Mouse (Mus musculus): Measurements from ENCODE around the gene Hist1h2ao. TPM values are rescaled to one million over a fixed set of nuclear protein-coding genes. Genes with fewer than 3 reads are reported as not detected.

Gene Hist1h2ao
- polyA plus RNA-seq (2012; rRNA removed), result not detected in 2 replicates

GRCm38 (mm10) chr13:21810073-21810472, at the start of gene Hist1h2ao, which contains the start of gene Hist1h2bq:
Gene Hist1h2ao (plus strand): TSS chr13:21810465.
Gene Hist1h2bq (minus strand): TSS chr13:21810197.

GRCm38 (mm10) chr13:21779767-21780731, 30.2 kb upstream of the Hist1h2ao start, which contains the start of gene Hist1h1b:
Gene Hist1h1b (minus strand): TSS chr13:21780625.

GRCm38 (mm10) chr13:21783255-21783617, 27.0 kb upstream of the Hist1h2ao start, which contains the start of gene Hist1h3i:
Gene Hist1h3i (minus strand): TSS chr13:21783370.

GRCm38 (mm10) chr13:21786899-21787629, 23.2 kb upstream of the Hist1h2ao start, which contains the start of the genes Hist1h2an and Hist1h2bp:
Gene Hist1h2an (minus strand): TSS chr13:21787218.
Gene Hist1h2bp (plus strand): TSS chr13:21787461.

GRCm38 (mm10) chr13:21811539-21811938, 1.3 kb downstream of the Hist1h2ao start, which contains the start of gene Hist1h4m:
Gene Hist1h4m (plus strand): TSS chr13:21811746.

GRCm38 (mm10) chr13:21831418-21832394, 21.4 kb downstream of the Hist1h2ao start, which contains the start of gene Hist1h4n:
Gene Hist1h4n (minus strand): TSS chr13:21832196.

GRCm38 (mm10) chr13:21833461-21833860, 23.2 kb downstream of the Hist1h2ao start, which contains the start of the genes Hist1h2ap and Hist1h2br:
Gene Hist1h2ap (minus strand): TSS chr13:21833507.
Gene Hist1h2br (plus strand): TSS chr13:21833743.

Other genes with a start within 250 kb of the Hist1h2ao start
- gene Olfr1364, start 228.7 kb upstream of the Hist1h2ao start, polyA plus RNA-seq (2012; rRNA removed), result not detected in 2 replicates
- not detected in 2 replicates for gene Olfr1362, start 196.4 kb upstream of the Hist1h2ao start, polyA plus RNA-seq (2012; rRNA removed)
- not detected in 2 replicates for gene Olfr11, start 167.9 kb upstream of the Hist1h2ao start, polyA plus RNA-seq (2012; rRNA removed)
- not detected in 2 replicates for gene Olfr1361, start 147.1 kb upstream of the Hist1h2ao start, polyA plus RNA-seq (2012; rRNA removed)
- not detected in 2 replicates for gene Olfr1360, start 133.1 kb upstream of the Hist1h2ao start, polyA plus RNA-seq (2012; rRNA removed)
- gene Olfr1359, start 112.4 kb upstream of the Hist1h2ao start, polyA plus RNA-seq (2012; rRNA removed), result not detected in 2 replicates
- 2.0 and 2.3 TPM in 2 replicates for gene Hist1h2bl, start 94.3 kb upstream of the Hist1h2ao start, polyA plus RNA-seq (2012; rRNA removed)
- gene Hist1h2ai, start 94.0 kb upstream of the Hist1h2ao start, polyA plus RNA-seq (2012; rRNA removed), result 10.0 and 28.4 TPM in 2 replicates
- 30.9 and 34.4 TPM in 2 replicates for gene Hist1h3h, start 92.8 kb upstream of the Hist1h2ao start, polyA plus RNA-seq (2012; rRNA removed)
- 0.27 and 2.2 TPM in 2 replicates for gene Hist1h2bm, start 88.4 kb upstream of the Hist1h2ao start, polyA plus RNA-seq (2012; rRNA removed)
- 1.6 and 2.1 TPM in 2 replicates for gene Hist1h4j, start 75.4 kb upstream of the Hist1h2ao start, polyA plus RNA-seq (2012; rRNA removed)
- gene Hist1h4k, start 60.0 kb upstream of the Hist1h2ao start, polyA plus RNA-seq (2012; rRNA removed), result 4.7 and 8.7 TPM in 2 replicates
- 8.2 and 14.0 TPM in 2 replicates for gene Hist1h2ak, start 56.6 kb upstream of the Hist1h2ao start, polyA plus RNA-seq (2012; rRNA removed)
- 1.2 and 4.2 TPM in 2 replicates for gene Hist1h2bn, start 56.3 kb upstream of the Hist1h2ao start, polyA plus RNA-seq (2012; rRNA removed)
- 0.24 TPM in 1 of 2 replicates, not detected in the other for gene Hist1h1b, start 29.8 kb upstream of the Hist1h2ao start, polyA plus RNA-seq (2012; rRNA removed)
- 19.2 and 38.0 TPM in 2 replicates for gene Hist1h3i, start 27.1 kb upstream of the Hist1h2ao start, polyA plus RNA-seq (2012; rRNA removed)
- gene Hist1h2an, start 23.2 kb upstream of the Hist1h2ao start, polyA plus RNA-seq (2012; rRNA removed), result 1.5 and 14.1 TPM in 2 replicates
- 0.90 TPM in 1 of 2 replicates, not detected in the other for gene Hist1h2bp, start 23.0 kb upstream of the Hist1h2ao start, polyA plus RNA-seq (2012; rRNA removed)
- gene Hist1h2bq, start 268 bp upstream of the Hist1h2ao start, polyA plus RNA-seq (2012; rRNA removed), result 6.4 and 9.3 TPM in 2 replicates
- gene Hist1h4m, start 1.3 kb downstream of the Hist1h2ao start, polyA plus RNA-seq (2012; rRNA removed), result not detected in 2 replicates
- 4.8 and 6.7 TPM in 2 replicates for gene Hist1h4n, start 21.7 kb downstream of the Hist1h2ao start, polyA plus RNA-seq (2012; rRNA removed)
- 121 and 393 TPM in 2 replicates for gene Hist1h2ap, start 23.0 kb downstream of the Hist1h2ao start, polyA plus RNA-seq (2012; rRNA removed)
- gene Hist1h2br, start 23.3 kb downstream of the Hist1h2ao start, polyA plus RNA-seq (2012; rRNA removed), result 6.9 and 8.0 TPM in 2 replicates
- 0.03 TPM in 1 of 2 replicates, not detected in the other for gene Zfp184, start 134.6 kb downstream of the Hist1h2ao start, polyA plus RNA-seq (2012; rRNA removed)
- gene Pom121l2, start 170.7 kb downstream of the Hist1h2ao start, polyA plus RNA-seq (2012; rRNA removed), result not detected in 2 replicates
- 0.22 and 0.48 TPM in 2 replicates for gene Prss16, start 199.3 kb downstream of the Hist1h2ao start, polyA plus RNA-seq (2012; rRNA removed)
- 5.9 and 12.0 TPM in 2 replicates for gene Hist1h2ah, start 225.1 kb downstream of the Hist1h2ao start, polyA plus RNA-seq (2012; rRNA removed)
- gene Hist1h2bk, start 225.4 kb downstream of the Hist1h2ao start, polyA plus RNA-seq (2012; rRNA removed), result 9.0 and 9.2 TPM in 2 replicates
- gene Hist1h4i, start 230.9 kb downstream of the Hist1h2ao start, polyA plus RNA-seq (2012; rRNA removed), result 1.7 and 4.4 TPM in 2 replicates
- gene Hist1h2ag, start 232.5 kb downstream of the Hist1h2ao start, polyA plus RNA-seq (2012; rRNA removed), result 1.6 and 2.8 TPM in 2 replicates
- gene Hist1h2bj, start 232.7 kb downstream of the Hist1h2ao start, polyA plus RNA-seq (2012; rRNA removed), result 3.4 and 3.7 TPM in 2 replicates

Measured in stomach, adult 2 months (tissue).